Mouse (Mus musculus) bone marrow, adult 2 months (tissue): ENCODE results near the gene Dgkz.

ENCODE experiments used
- CTCF ChIP-seq: fragments of 200-500 bp; IDR thresholded peaks from 2 replicates; pipeline ENCODE4 v1.5.1; 2011; ENCODE audit warnings: low read length, control low read depth; ENCODE audit not compliant: control insufficient read depth, insufficient read depth
- POLR2A ChIP-seq: fragments of 200-500 bp; IDR thresholded peaks from 2 replicates; pipeline ENCODE4 v1.6.1; 2011; ENCODE audit warnings: low read depth, mild to moderate bottlenecking, control low read depth, low read length, borderline replicate concordance; ENCODE audit not compliant: control insufficient read depth

DNA sequence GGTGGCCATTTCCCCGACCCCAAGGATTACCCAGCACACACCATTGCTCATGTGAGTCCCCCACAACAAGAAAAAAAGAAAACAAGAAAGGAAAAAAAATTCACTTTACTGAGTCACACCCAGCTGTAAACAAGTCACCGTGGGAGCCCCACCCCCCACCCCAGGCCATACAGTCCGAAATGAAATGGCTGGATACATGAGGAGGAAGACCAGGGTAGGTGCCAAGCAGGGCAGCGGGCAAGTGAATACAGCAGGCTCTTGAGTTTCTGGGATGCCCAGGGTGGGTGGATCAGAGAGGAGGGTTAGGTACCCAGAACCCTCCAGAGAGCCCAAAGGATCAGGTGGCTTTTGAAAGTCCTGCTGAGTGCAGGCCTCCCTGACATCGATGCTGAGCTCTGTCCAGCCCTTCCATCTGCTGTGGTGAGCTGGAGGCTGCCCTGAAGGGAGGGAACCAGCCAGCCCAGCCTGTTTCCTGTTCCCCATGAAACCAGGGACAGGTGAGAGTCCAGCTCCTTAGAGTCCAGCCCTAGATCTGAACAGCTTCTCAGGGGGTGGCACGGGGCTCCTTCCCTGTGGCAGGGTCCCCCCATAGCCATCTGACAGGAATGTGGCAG is 42.8 kb downstream of the Dgkz start:
- TF ChIP-seq POLR2A (no peak), CTCF (no peak)
